Mouse (Mus musculus): ENCODE measurements around the gene Yod1.

Gene Yod1

DNA sequence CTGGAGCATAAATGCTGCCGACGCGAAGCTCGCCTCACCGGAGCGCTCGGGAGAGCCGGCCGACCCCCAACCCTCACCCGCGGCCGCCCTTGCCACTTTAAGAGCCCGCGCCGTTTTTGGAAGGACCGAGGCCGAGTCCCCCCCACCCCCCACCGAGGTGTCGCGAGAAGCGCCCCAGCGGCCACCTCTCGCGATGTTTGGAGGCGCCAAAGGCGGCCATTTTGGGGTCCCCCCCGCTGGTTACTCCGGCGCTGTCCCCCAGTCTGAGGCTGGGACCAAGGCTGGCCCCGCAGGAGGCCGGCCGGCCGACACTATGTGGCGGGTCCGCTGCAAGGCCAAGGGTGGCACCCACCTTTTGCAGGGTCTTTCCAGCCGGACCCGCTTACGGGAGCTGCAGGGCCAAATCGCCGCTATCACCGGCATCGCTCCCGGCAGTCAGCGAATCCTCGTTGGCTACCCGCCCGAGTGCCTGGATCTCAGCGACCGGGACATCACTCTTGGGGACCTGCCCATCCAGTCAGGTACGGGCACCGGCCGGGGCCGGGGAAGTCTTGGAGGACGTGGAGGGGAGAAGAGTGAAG, at the start of gene Yod1:
Gene Yod1, plus strand, starts transcription at position 37 of the 581 bp plus-strand sequence.
- peak; percentile 92 for DNase-seq

- DNase-seq = no peak
Observed at GRCm38 (mm10) chr1:130678551-130678950, 38.6 kb upstream of the Yod1 start.

DNA sequence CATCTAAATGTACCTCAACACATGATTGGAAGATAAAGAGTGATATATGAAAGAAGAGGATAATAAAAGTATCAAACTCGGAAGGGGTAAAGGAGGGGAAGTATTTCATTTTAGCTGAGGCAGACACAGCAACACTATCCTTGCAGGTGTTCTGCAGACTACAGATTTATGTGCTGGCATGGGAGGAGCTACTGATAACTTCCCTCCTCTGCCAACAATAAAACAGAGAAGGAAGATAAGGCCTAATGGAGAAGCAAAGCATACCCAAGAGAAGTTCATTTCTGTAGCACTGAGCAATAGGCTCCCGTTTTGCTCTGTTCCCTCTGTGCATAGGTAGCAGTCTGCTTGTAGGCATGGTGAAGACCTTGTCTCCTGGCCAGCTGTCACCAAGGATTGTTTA, 36.1 kb upstream of the Yod1 start:
- DNase-seq = no peak

GRCm38 (mm10) chr1:130681656-130682413, 35.3 kb upstream of the Yod1 start:
- DNase-seq = no peak

DNA sequence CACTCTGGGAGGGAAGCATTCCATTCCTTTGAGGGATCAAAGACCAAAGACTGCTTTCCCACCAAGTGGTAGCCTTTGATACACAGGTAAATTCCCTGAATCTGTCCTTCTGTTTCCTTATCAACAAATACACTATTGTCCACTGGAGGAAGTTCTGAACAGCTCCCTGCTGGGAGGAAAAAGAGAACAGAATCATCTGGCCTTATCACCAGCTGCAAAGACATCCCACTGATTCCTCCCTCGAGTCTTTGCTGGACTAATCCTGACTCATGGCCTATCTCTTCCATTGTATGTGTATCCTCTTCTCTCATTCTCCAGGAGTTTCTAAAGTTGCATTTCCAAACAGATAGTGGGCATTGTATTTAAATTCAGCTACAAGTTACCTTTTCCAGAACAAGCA, 33.2 kb upstream of the Yod1 start:
- no peak for DNase-seq

- DNase-seq = no peak
Observed at GRCm38 (mm10) chr1:130698601-130699000, 18.5 kb upstream of the Yod1 start.

- peak; percentile 31 for DNase-seq
Observed at GRCm38 (mm10) chr1:130699937-130700633, 17.0 kb upstream of the Yod1 start.

DNA sequence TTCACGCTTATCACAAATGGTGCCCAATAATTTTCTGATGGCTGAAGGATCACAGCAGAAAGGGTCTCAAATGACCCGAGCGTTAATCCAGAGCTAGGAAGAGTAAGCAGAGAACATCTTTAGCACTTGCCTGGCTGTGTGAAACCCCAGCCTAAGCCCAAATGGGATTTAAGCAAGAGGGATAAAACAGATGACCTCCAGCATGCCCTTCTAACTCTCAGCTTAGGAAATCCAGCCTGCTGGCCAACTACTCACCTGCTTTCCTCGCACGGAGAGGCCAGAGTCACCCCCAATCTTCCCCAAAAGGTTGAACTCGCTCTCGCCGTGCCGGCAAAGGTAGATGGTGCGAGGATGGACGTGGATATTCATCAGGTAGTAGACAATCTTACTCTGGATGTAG, 15.2 kb upstream of the Yod1 start:
- DNase-seq = no peak

DNA sequence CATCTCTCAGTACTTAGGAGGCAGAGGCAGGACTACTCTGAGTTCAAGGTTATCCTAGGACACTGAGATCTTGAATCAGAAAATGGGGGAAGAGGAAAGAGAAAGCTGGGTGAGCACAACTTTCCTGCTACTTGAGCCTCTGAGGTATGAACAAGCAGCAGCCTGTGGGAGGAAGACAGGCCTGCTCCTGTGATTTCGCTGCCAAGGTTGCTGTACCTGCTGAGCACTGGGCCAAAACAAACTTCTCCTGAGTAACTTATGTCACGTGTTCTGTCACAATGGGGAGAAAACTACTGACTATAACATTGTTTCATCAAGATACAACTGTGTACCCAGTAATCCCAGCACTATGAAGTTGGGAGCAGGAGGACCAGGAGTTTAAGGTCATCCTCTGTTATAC, 13.5 kb upstream of the Yod1 start:
- DNase-seq = no peak

- no peak for DNase-seq
Observed at GRCm38 (mm10) chr1:130710283-130711080, 6.6 kb upstream of the Yod1 start.

- no peak for DNase-seq
Observed at GRCm38 (mm10) chr1:130714046-130714445, 3.1 kb upstream of the Yod1 start.

GRCm38 (mm10) chr1:130715561-130716217, 1.4 kb upstream of the Yod1 start, which contains the start of gene Gm29427:
Gm29427 (minus strand) TSS chr1:130715799.
- peak; percentile 98 for DNase-seq

DNA sequence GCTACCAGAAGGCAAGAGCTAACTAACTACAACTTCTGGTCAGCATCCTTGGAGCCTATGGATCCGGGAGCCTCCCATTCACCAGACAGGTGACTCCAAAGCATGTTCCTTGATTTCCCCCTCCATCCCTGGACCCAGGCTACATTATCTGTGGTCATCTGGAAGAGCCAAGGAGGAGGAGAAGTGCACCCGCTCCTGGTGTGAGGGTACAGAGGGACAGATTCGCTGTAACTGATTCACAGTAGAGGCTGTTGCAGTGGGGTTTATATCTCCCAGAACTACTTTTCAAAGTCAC, 962 bp upstream of the Yod1 start:
- DNase-seq = no peak

GRCm38 (mm10) chr1:130716513-130717290, 425 bp upstream of the Yod1 start:
- DNase-seq = peak; percentile 51

DNA sequence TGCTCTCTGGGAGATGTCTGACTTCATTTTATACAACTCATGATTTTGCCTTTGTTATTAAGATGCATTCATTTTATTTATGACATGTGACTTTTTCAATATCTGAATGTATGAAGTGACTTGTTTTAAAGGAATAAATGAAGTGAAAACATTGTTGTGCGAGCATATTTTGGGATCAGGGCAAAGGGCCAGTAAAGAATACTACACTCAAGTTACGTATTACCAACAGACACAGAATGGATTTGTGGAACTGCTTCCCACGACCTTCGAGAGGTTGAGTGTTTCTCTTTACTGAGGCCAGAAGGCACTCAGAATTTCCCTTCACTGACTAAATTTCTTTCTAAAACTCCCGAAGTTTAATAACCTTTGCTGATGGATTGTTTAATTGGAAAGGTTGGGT, 7.1 kb downstream of the Yod1 start:
- DNase-seq = no peak

GRCm38 (mm10) chr1:130726396-130726795, 9.3 kb downstream of the Yod1 start:
- no peak for DNase-seq

DNA sequence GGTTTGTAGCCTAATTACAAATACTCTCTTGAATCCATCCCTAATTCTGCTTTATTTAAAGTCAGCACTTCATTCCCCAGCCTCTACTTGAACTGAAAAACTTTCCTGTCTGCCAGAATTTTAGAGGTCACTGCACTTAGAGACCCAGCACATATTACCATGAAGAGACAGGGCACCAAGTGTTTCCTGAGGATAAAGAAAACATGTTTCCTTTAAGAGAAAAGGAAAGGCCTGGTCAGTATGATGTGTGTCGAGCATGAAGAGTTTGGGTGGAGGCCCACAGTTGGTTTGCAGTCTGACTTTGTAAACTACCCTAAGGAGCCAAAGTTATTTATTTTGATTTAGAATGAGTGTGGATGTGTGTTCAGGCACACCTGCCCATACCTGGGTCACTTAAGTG, 10.9 kb downstream of the Yod1 start:
- no peak for DNase-seq

GRCm38 (mm10) chr1:130728708-130729107, 11.6 kb downstream of the Yod1 start:
- DNase-seq = no peak

GRCm38 (mm10) chr1:130729153-130729552, 12.0 kb downstream of the Yod1 start, which contains the start of gene Pfkfb2:
Pfkfb2 (minus strand) TSS chr1:130729253.
- DNase-seq = no peak

DNA sequence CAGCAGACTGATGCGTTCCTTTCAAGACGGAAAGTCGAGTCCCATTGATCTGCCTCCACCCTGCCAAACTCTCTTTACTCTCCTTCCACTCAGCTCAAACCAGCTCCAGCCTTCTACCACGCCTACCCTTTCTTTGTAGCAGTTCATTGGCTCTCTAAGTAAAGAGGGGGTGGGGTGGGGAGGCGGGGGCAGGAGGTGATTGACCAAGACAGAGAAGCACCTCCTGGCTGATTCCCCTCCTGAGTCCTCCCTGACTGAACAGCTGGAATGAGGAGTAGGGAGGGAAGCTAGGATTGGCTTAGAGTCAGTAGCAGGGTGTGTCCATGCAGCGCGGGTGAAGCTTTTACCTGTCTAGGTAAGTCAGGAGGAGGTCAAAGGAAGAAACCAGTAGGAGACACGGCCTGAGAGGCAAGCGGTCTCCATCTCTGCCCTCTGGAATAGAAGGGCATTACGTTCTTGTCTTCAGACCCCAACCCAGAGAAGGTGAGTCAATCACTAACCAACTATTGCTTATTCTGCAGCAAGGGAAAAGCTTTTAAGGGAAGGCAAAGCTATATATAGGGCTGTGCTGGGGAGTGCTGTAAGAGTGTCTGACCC, 14.7 kb downstream of the Yod1 start, which contains the start of gene AA986860:
Gene AA986860, plus strand, starts transcription at position 236 of the 597 bp plus-strand sequence.
- DNase-seq = no peak
